Mouse (Mus musculus) cerebellum, adult (tissue): ENCODE data around the gene Clec12b.
A peak's percentile ranks its signal among the peaks of the same experiment; 100 is the strongest.
"Not testable (repeated sequence)": the region's sequence is repeated elsewhere in the genome, so short reads cannot be mapped to it uniquely, and the experiment has no call there.

ENCODE experiments used
- ATAC-seq: cut with Nextera tagmentation; 2 replicates; pipeline ENCODE4 v1.9.2; 2017; ENCODE audit warnings: mild to moderate bottlenecking, moderate library complexity, mixed read lengths; ENCODE audit not compliant: insufficient number of reproducible peaks, low FRiP score, low TSS enrichment

The Clec12b gene

GRCm38 (mm10) chr6:129374937-129375471 lies 10.7 kb downstream of the Clec12b start:
- ATAC-seq: no peak

- ATAC-seq: no peak
Observed at GRCm38 (mm10) chr6:129369374-129370132, 16.1 kb downstream of the Clec12b start.

GRCm38 (mm10) chr6:129365959-129366359 lies 19.7 kb downstream of the Clec12b start:
- ATAC-seq: peak; percentile 76

GRCm38 (mm10) chr6:129363942-129364341 lies 21.7 kb downstream of the Clec12b start:
- ATAC-seq: no peak

GRCm38 (mm10) chr6:129359515-129359914 lies 26.2 kb downstream of the Clec12b start:
- ATAC-seq: no peak

- no peak for ATAC-seq
Observed at GRCm38 (mm10) chr6:129356430-129356829, 29.2 kb downstream of the Clec12b start.

- ATAC-seq: no peak
Observed at GRCm38 (mm10) chr6:129355774-129356173, 29.9 kb downstream of the Clec12b start.

- no peak for ATAC-seq
Observed at GRCm38 (mm10) chr6:129351091-129351490, 34.6 kb downstream of the Clec12b start.

- no peak for ATAC-seq
Observed at GRCm38 (mm10) chr6:129349524-129350352, 35.9 kb downstream of the Clec12b start.

GRCm38 (mm10) chr6:129344408-129344807 lies 41.3 kb downstream of the Clec12b start:
- ATAC-seq: no peak

GRCm38 (mm10) chr6:129342391-129342790 lies 43.3 kb downstream of the Clec12b start, which contains the start of gene Clec12a:
Gene Clec12a (plus strand): TSS chr6:129342691.
- not testable (repeated sequence) for ATAC-seq

GRCm38 (mm10) chr6:129337751-129338150 lies 47.9 kb downstream of the Clec12b start:
- no peak for ATAC-seq

GRCm38 (mm10) chr6:129333674-129334078 lies 52.0 kb downstream of the Clec12b start:
- peak; percentile 76 for ATAC-seq

- ATAC-seq: no peak
Observed at GRCm38 (mm10) chr6:129331610-129332009, 54.1 kb downstream of the Clec12b start, which contains the start of gene 4922502D21Rik. Gene 4922502D21Rik (minus strand): TSS chr6:129331796.

- ATAC-seq: no peak
Observed at GRCm38 (mm10) chr6:129326568-129327150, 59.0 kb downstream of the Clec12b start.

GRCm38 (mm10) chr6:129326016-129326415 lies 59.7 kb downstream of the Clec12b start:
- no peak for ATAC-seq
